Mouse (Mus musculus) kidney, adult 2 months (tissue): ENCODE data around the gene Agbl4.

Experiments used
- CTCF ChIP-seq: fragments of 200-500 bp; conservative IDR thresholded peaks from 2 replicates; pipeline ENCODE4 v1.5.1; 2011; ENCODE audit warnings: low read depth, mild to moderate bottlenecking, control low read depth, low read length, moderate library complexity, mixed read lengths; ENCODE audit not compliant: insufficient read depth, insufficient read length
- POLR2A ChIP-seq: fragments of 200-500 bp; IDR thresholded peaks from one replicate; pipeline ENCODE4 v1.6.1; 2011; ENCODE audit warnings: low read depth, low read length, control low read depth

DNA sequence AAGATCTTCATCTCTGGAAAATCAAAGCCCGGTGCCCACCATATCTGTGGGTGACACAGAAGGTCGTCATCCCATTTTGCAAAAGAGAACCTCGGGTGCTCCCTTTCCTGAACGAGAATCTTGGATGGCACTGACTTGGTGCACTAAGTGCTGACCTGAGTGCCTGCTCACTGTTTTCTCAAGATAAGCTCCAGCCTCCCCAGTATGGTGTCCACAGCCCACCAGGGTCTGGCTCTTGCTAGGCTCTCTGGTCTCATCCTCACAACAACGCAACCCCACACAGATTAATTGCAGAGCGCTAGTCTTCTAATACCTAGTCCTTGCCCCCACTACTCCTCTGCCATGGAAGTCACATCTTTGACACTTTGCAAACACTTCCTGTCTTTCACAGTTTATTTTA, 1131.5 kb downstream of the Agbl4 start:
- TF ChIP-seq CTCF: no peak
- no peak for TF ChIP-seq POLR2A
